Mouse (Mus musculus): ENCODE measurements around the gene Baz1a. TPM values are rescaled to one million over a fixed set of nuclear protein-coding genes. Genes with fewer than 3 reads are reported as not detected.
"Not testable (repeated sequence)": the region's sequence is repeated elsewhere in the genome, so short reads cannot be mapped to it uniquely, and the experiment has no call there.

Baz1a gene
- polyA plus RNA-seq, 1 experiment from 2014 or later = 19.1 TPM

- not testable (repeated sequence) for H3K4me3 ChIP-seq (ENCODE audit: low read length); H3K4me2 ChIP-seq (replicated peaks; ENCODE audit: low read depth, low read length); H3K27me3 ChIP-seq (ENCODE audit: insufficient read depth, low read length); H3K4me1 ChIP-seq (ENCODE audit: insufficient read depth, low read length); H3K9me3 ChIP-seq (ENCODE audit: low read length); H3K9ac ChIP-seq (replicated peaks; ENCODE audit: low read length); H3K27ac ChIP-seq (ENCODE audit: low read length); ATAC-seq (ENCODE audit: low FRiP score, low TSS enrichment)
- 89% methylated on average over 6 of the region's 6 CpGs for WGBS
- peaks cover 24% of the 10 kb centered on the region; the same call in 1 of the 2 replicates for H3K36me3 ChIP-seq (ENCODE audit: insufficient read depth, low read length)
These were observed 71.5 kb downstream of the Baz1a start for GRCm38 (mm10) chr12:54942586-54943157.

- not testable (repeated sequence) for H3K27ac ChIP-seq (ENCODE audit: low read length); H3K9me3 ChIP-seq (ENCODE audit: low read length); H3K4me1 ChIP-seq (ENCODE audit: insufficient read depth, low read length); H3K4me3 ChIP-seq (ENCODE audit: low read length); H3K4me2 ChIP-seq (replicated peaks; ENCODE audit: low read depth, low read length); H3K27me3 ChIP-seq (ENCODE audit: insufficient read depth, low read length); H3K9ac ChIP-seq (replicated peaks; ENCODE audit: low read length); ATAC-seq (ENCODE audit: low FRiP score, low TSS enrichment)
- 0 out of 2 replicates have a peak, but pooled peaks cover 26% of the 10 kb centered on the region for H3K36me3 ChIP-seq (ENCODE audit: insufficient read depth, low read length)
- 90% methylated on average over 5 of the region's 5 CpGs for WGBS
These were observed 76.4 kb downstream of the Baz1a start for GRCm38 (mm10) chr12:54937581-54938343.

GRCm38 (mm10) chr12:54910387-54910786 lies 103.8 kb downstream of the Baz1a start:
- Histone ChIP-seq H3K27ac (ENCODE audit: low read length) (no peak overlapping the region), H3K36me3 (ENCODE audit: insufficient read depth, low read length) (peaks cover 23% of the 10 kb centered on the region), H3K4me3 (ENCODE audit: low read length) (no peak overlapping the region), H3K4me1 (ENCODE audit: insufficient read depth, low read length) (no peaks in the 10 kb centered on the region), H3K27me3 (ENCODE audit: insufficient read depth, low read length) (no peaks in the 10 kb centered on the region), H3K9me3 (ENCODE audit: low read length) (no peaks in the 10 kb centered on the region), H3K4me2 (replicated peaks; ENCODE audit: low read depth, low read length) (no peak overlapping the region), H3K9ac (replicated peaks; ENCODE audit: low read length) (no peak overlapping the region)
- ATAC-seq (ENCODE audit: low FRiP score, low TSS enrichment) = no peak
- WGBS = 92% methylated on average over 3 of the region's 3 CpGs

- H3K4me2 ChIP-seq (replicated peaks; ENCODE audit: low read depth, low read length); H3K27ac ChIP-seq (ENCODE audit: low read length); H3K9me3 ChIP-seq (ENCODE audit: low read length); H3K9ac ChIP-seq (replicated peaks; ENCODE audit: low read length); H3K4me3 ChIP-seq (ENCODE audit: low read length); H3K27me3 ChIP-seq (ENCODE audit: insufficient read depth, low read length); H3K4me1 ChIP-seq (ENCODE audit: insufficient read depth, low read length); ATAC-seq (ENCODE audit: low FRiP score, low TSS enrichment): not testable (repeated sequence)
- whole genome bisulfite sequencing = 45% methylated on average over 1 of the region's 2 CpGs
- H3K36me3 ChIP-seq (ENCODE audit: insufficient read depth, low read length) = peaks cover 15% of the 10 kb centered on the region
These were observed 121.6 kb downstream of the Baz1a start for GRCm38 (mm10) chr12:54892559-54892958.

- Histone ChIP-seq H3K9ac (replicated peaks; ENCODE audit: low read length) (no peak overlapping the region), H3K4me3 (ENCODE audit: low read length) (no peak overlapping the region), H3K9me3 (ENCODE audit: low read length) (no peaks in the 10 kb centered on the region), H3K27ac (ENCODE audit: low read length) (no peak overlapping the region), H3K4me2 (replicated peaks; ENCODE audit: low read depth, low read length) (no peak overlapping the region), H3K27me3 (ENCODE audit: insufficient read depth, low read length) (no peaks in the 10 kb centered on the region), H3K4me1 (ENCODE audit: insufficient read depth, low read length) (no peaks in the 10 kb centered on the region), H3K36me3 (ENCODE audit: insufficient read depth, low read length) (peaks cover 6% of the 10 kb centered on the region; the same call in 1 of the 2 replicates)
- WGBS = 100% methylated on average over 2 of the region's 2 CpGs
- no peak for ATAC-seq (ENCODE audit: low FRiP score, low TSS enrichment)
These were observed 123.7 kb downstream of the Baz1a start for GRCm38 (mm10) chr12:54890426-54890825.

GRCm38 (mm10) chr12:54887580-54888127 lies 126.5 kb downstream of the Baz1a start:
- peaks cover 3% of the 10 kb centered on the region; the same call in 1 of the 2 replicates for H3K36me3 ChIP-seq (ENCODE audit: insufficient read depth, low read length)
- no peaks in the 10 kb centered on the region for H3K4me1 ChIP-seq (ENCODE audit: insufficient read depth, low read length)
- H3K27ac ChIP-seq (ENCODE audit: low read length) = no peak overlapping the region
- H3K4me3 ChIP-seq (ENCODE audit: low read length) = no peak overlapping the region
- no peak overlapping the region for H3K9ac ChIP-seq (replicated peaks; ENCODE audit: low read length)
- no peak for ATAC-seq (ENCODE audit: low FRiP score, low TSS enrichment)
- 56% methylated on average over 4 of the region's 4 CpGs for WGBS
- H3K9me3 ChIP-seq (ENCODE audit: low read length) = no peaks in the 10 kb centered on the region
- H3K27me3 ChIP-seq (ENCODE audit: insufficient read depth, low read length) = no peaks in the 10 kb centered on the region
- H3K4me2 ChIP-seq (replicated peaks; ENCODE audit: low read depth, low read length) = no peak overlapping the region

GRCm38 (mm10) chr12:54879630-54880029 lies 134.5 kb downstream of the Baz1a start:
- WGBS = 9% methylated on average over 6 of the region's 6 CpGs

GRCm38 (mm10) chr12:54879211-54879610 lies 134.9 kb downstream of the Baz1a start:
- no peak for ATAC-seq (ENCODE audit: low FRiP score, low TSS enrichment)
- H3K9ac ChIP-seq (replicated peaks; ENCODE audit: low read length) = no peak overlapping the region
- no peaks in the 10 kb centered on the region for H3K9me3 ChIP-seq (ENCODE audit: low read length)
- H3K4me2 ChIP-seq (replicated peaks; ENCODE audit: low read depth, low read length) = no peak overlapping the region
- no peak overlapping the region for H3K4me3 ChIP-seq (ENCODE audit: low read length)
- no peaks in the 10 kb centered on the region for H3K36me3 ChIP-seq (ENCODE audit: insufficient read depth, low read length)
- WGBS = 80% methylated on average over 5 of the region's 5 CpGs
- H3K27me3 ChIP-seq (ENCODE audit: insufficient read depth, low read length) = no peaks in the 10 kb centered on the region
- H3K4me1 ChIP-seq (ENCODE audit: insufficient read depth, low read length) = no peaks in the 10 kb centered on the region
- no peak overlapping the region for H3K27ac ChIP-seq (ENCODE audit: low read length)

More at GRCm38 (mm10) chr12:54879630-54880029, 134.5 kb downstream of the Baz1a start:
- Histone ChIP-seq H3K9me3 (ENCODE audit: low read length) (no peaks in the 10 kb centered on the region), H3K9ac (replicated peaks; ENCODE audit: low read length) (no peak overlapping the region), H3K27me3 (ENCODE audit: insufficient read depth, low read length) (no peaks in the 10 kb centered on the region), H3K36me3 (ENCODE audit: insufficient read depth, low read length) (no peaks in the 10 kb centered on the region), H3K4me2 (replicated peaks; ENCODE audit: low read depth, low read length) (no peak overlapping the region), H3K27ac (ENCODE audit: low read length) (no peak overlapping the region), H3K4me3 (ENCODE audit: low read length) (no peak overlapping the region), H3K4me1 (ENCODE audit: insufficient read depth, low read length) (no peaks in the 10 kb centered on the region)
- no peak for ATAC-seq (ENCODE audit: low FRiP score, low TSS enrichment)

- H3K9ac ChIP-seq (replicated peaks; ENCODE audit: low read length) = no peak overlapping the region
- H3K9me3 ChIP-seq (ENCODE audit: low read length) = no peaks in the 10 kb centered on the region
- no peak overlapping the region for H3K27ac ChIP-seq (ENCODE audit: low read length)
- H3K4me2 ChIP-seq (replicated peaks; ENCODE audit: low read depth, low read length) = no peak overlapping the region
- H3K4me3 ChIP-seq (ENCODE audit: low read length) = no peak overlapping the region
- WGBS = 76% methylated on average over 1 of the region's 1 CpGs
- H3K4me1 ChIP-seq (ENCODE audit: insufficient read depth, low read length) = no peaks in the 10 kb centered on the region
- no peak for ATAC-seq (ENCODE audit: low FRiP score, low TSS enrichment)
- no peaks in the 10 kb centered on the region for H3K36me3 ChIP-seq (ENCODE audit: insufficient read depth, low read length)
- H3K27me3 ChIP-seq (ENCODE audit: insufficient read depth, low read length) = no peaks in the 10 kb centered on the region
These were observed 136.3 kb downstream of the Baz1a start for GRCm38 (mm10) chr12:54877875-54878274.

GRCm38 (mm10) chr12:54876879-54877278 lies 137.3 kb downstream of the Baz1a start:
- no peak overlapping the region for H3K4me2 ChIP-seq (replicated peaks; ENCODE audit: low read depth, low read length)
- no peaks in the 10 kb centered on the region for H3K9me3 ChIP-seq (ENCODE audit: low read length)
- H3K27ac ChIP-seq (ENCODE audit: low read length) = no peak overlapping the region
- WGBS = 40% methylated on average over 5 of the region's 5 CpGs
- ATAC-seq (ENCODE audit: low FRiP score, low TSS enrichment) = no peak
- H3K4me1 ChIP-seq (ENCODE audit: insufficient read depth, low read length) = no peaks in the 10 kb centered on the region
- H3K27me3 ChIP-seq (ENCODE audit: insufficient read depth, low read length) = no peaks in the 10 kb centered on the region
- no peaks in the 10 kb centered on the region for H3K36me3 ChIP-seq (ENCODE audit: insufficient read depth, low read length)
- no peak overlapping the region for H3K4me3 ChIP-seq (ENCODE audit: low read length)
- no peak overlapping the region for H3K9ac ChIP-seq (replicated peaks; ENCODE audit: low read length)
